Mouse (Mus musculus): ENCODE measurements around the gene Abraxas2.

Abraxas2 gene

GRCm38 (mm10) chr7:132856083-132856482 lies 2.9 kb upstream of the Abraxas2 start:
- DNase-seq, result no peak

GRCm38 (mm10) chr7:132858043-132858608 lies 899 bp upstream of the Abraxas2 start:
- DNase-seq, result no peak

- DNase-seq, result no peak
Observed at GRCm38 (mm10) chr7:132866316-132866715, 7.3 kb downstream of the Abraxas2 start.

GRCm38 (mm10) chr7:132873043-132873442 lies 14.0 kb downstream of the Abraxas2 start:
- DNase-seq, result no peak

GRCm38 (mm10) chr7:132875391-132876086 lies 16.5 kb downstream of the Abraxas2 start:
- peak; percentile 75 to 89 for DNase-seq

GRCm38 (mm10) chr7:132880276-132880675 lies 21.3 kb downstream of the Abraxas2 start:
- no peak for DNase-seq

- DNase-seq, result no peak
Observed at GRCm38 (mm10) chr7:132882343-132882742, 23.3 kb downstream of the Abraxas2 start.

GRCm38 (mm10) chr7:132884031-132884430 lies 25.0 kb downstream of the Abraxas2 start:
- DNase-seq, result no peak

- DNase-seq, result no peak
Observed at GRCm38 (mm10) chr7:132887019-132887804, 28.2 kb downstream of the Abraxas2 start.

GRCm38 (mm10) chr7:132888052-132888451 lies 29.0 kb downstream of the Abraxas2 start:
- DNase-seq, result no peak

- no peak for DNase-seq
Observed at GRCm38 (mm10) chr7:132888518-132889249, 29.7 kb downstream of the Abraxas2 start.

GRCm38 (mm10) chr7:132889691-132890090 lies 30.7 kb downstream of the Abraxas2 start:
- no peak for DNase-seq

- DNase-seq, result no peak
Observed at GRCm38 (mm10) chr7:132890201-132890600, 31.2 kb downstream of the Abraxas2 start.

- DNase-seq, result peak in 1 of 2 experiments; percentile 49
Observed at GRCm38 (mm10) chr7:132891561-132892310, 32.7 kb downstream of the Abraxas2 start.

- DNase-seq, result no peak
Observed at GRCm38 (mm10) chr7:132892311-132892661, 33.3 kb downstream of the Abraxas2 start.

- DNase-seq, result no peak
Observed at GRCm38 (mm10) chr7:132892806-132893205, 33.8 kb downstream of the Abraxas2 start.

GRCm38 (mm10) chr7:132893336-132893735 lies 34.3 kb downstream of the Abraxas2 start:
- no peak for DNase-seq

- DNase-seq, result peak in 1 of 2 experiments; percentile 36
Observed at GRCm38 (mm10) chr7:132894841-132895555, 36.0 kb downstream of the Abraxas2 start.

GRCm38 (mm10) chr7:132896206-132896815 lies 37.3 kb downstream of the Abraxas2 start:
- peak; percentile 49 to 54 for DNase-seq

GRCm38 (mm10) chr7:132897258-132897657 lies 38.2 kb downstream of the Abraxas2 start:
- DNase-seq, result no peak

- DNase-seq, result peak in 1 of 2 experiments; percentile 53
Observed at GRCm38 (mm10) chr7:132898234-132898633, 39.2 kb downstream of the Abraxas2 start.
